Mouse (Mus musculus) kidney, adult 2 months (tissue): Measurements from ENCODE around the gene Gpr68. TPM values are rescaled to one million over a fixed set of nuclear protein-coding genes. Genes with fewer than 3 reads are reported as not detected.

Source experiments
- DNase-seq: peaks from one replicate; pipeline ENCODE4 v3.0.0; 2021
- H3K27ac ChIP-seq: fragments of 200-500 bp; 2 replicates; pipeline ENCODE4 v1.5.1; 2012; ENCODE audit warnings: low read depth, low read length, control low read depth, inconsistent platforms; ENCODE audit not compliant: insufficient read depth
- H3K27me3 ChIP-seq: fragments of 200-500 bp; replicated peaks from 2 replicates; pipeline ENCODE4 v1.6.1; 2012; ENCODE audit warnings: mild to moderate bottlenecking, moderate library complexity, low read length, inconsistent platforms; ENCODE audit not compliant: control insufficient read depth, insufficient read depth
- H3K36me3 ChIP-seq: fragments of 200-500 bp; 2 replicates; pipeline ENCODE4 v1.6.1; 2012; ENCODE audit warnings: mild to moderate bottlenecking, moderate library complexity, low read length, inconsistent platforms; ENCODE audit not compliant: control insufficient read depth, insufficient read depth
- H3K4me1 ChIP-seq: fragments of 200-500 bp; 2 replicates; pipeline ENCODE4 v1.6.1; 2011; ENCODE audit warnings: low read length; ENCODE audit not compliant: control insufficient read depth, insufficient read depth
- H3K4me3 ChIP-seq: fragments of 200-500 bp; 2 replicates; pipeline ENCODE4 v1.5.1; 2011; ENCODE audit warnings: mild to moderate bottlenecking, low read depth, low read length, control low read depth; ENCODE audit not compliant: insufficient read depth
- CTCF ChIP-seq: fragments of 200-500 bp; conservative IDR thresholded peaks from 2 replicates; pipeline ENCODE4 v1.5.1; 2011; ENCODE audit warnings: low read depth, mild to moderate bottlenecking, control low read depth, low read length, moderate library complexity, mixed read lengths; ENCODE audit not compliant: insufficient read depth, insufficient read length
- POLR2A ChIP-seq: fragments of 200-500 bp; IDR thresholded peaks from one replicate; pipeline ENCODE4 v1.6.1; 2011; ENCODE audit warnings: low read depth, low read length, control low read depth
- WGBS: fragments of 180-500 bp; shearing (Covaris S2); methylation state at CpG from one replicate; pipeline ENCODE4 v1.1.7; 2018; 5-methylcytosine and 5-hydroxymethylcytosine counted together
- polyA plus RNA-seq: library from polyadenylated mRNA; depleted of rRNA; stranded (reverse); fragments of >200 nt; gene quantifications from 2 replicates; pipeline ENCODE4 v1.2.3, GENCODE M21; 2012

The Gpr68 gene
- polyA plus RNA-seq, 1 experiment: 1.9 TPM

- Histone ChIP-seq H3K4me1 (no peaks in the 10 kb centered on the region), H3K4me3 (no peak overlapping the region), H3K27ac (no peak overlapping the region), H3K27me3 (no peaks in the 10 kb centered on the region), H3K36me3 (no peaks in the 10 kb centered on the region)
- 85% methylated on average over 6 of the region's 6 CpGs for WGBS
- no peak for DNase-seq
- no peak for TF ChIP-seq POLR2A
These were observed 40.0 kb upstream of the Gpr68 start for GRCm38 (mm10) chr12:100948021-100948420.

DNA sequence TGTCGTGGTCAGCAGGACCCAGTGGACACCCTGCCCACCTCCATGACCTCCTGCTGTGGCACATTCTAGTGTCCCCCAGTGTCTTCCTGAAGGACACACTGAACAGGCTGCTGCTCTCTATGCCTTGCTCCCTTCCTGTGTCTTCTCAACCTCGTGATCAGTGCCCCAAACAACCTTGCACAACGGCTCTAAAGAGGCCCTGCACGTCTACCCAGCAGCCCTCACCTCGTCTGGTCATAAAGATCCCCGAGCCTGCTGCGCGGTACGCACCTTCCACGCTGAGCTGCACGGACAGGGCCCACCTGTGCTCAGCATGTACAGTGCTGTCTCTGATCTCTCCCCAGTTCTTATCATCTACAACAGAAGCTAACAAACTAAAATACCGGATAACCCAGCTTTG, 38.0 kb upstream of the Gpr68 start:
- DNase-seq: no peak
- H3K4me3 ChIP-seq: no peak overlapping the region
- 83% methylated on average over 12 of the region's 12 CpGs for WGBS
- H3K4me1 ChIP-seq: no peaks in the 10 kb centered on the region
- no peak for TF ChIP-seq POLR2A
- no peak for TF ChIP-seq CTCF
- no peaks in the 10 kb centered on the region for H3K27me3 ChIP-seq
- no peak overlapping the region for H3K27ac ChIP-seq
- H3K36me3 ChIP-seq: no peaks in the 10 kb centered on the region

DNA sequence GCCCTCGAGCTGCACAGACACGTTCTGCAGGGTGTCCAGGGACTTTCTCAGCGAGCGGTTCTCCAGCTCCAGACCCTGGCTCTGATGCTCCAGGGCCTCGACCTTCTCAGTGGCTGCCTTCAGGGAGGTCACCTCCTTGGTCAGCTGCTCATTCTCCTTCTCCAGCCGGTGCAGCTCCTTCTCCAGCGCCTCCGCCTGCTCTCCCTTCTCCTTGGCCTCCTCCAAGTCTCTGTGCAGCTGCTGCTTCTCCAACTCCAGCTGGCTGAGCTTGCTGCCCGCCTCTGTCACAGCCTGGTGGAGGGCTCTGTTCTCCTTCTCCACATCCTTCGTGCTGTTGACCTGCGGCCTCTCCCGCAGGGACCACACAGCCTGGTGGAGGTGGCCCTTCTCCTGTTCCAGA, 37.5 kb upstream of the Gpr68 start:
- no peaks in the 10 kb centered on the region for H3K4me1 ChIP-seq
- no peaks in the 10 kb centered on the region for H3K27me3 ChIP-seq
- TF ChIP-seq CTCF (no peak), POLR2A (no peak)
- no peak overlapping the region for H3K27ac ChIP-seq
- DNase-seq: no peak
- H3K36me3 ChIP-seq: no peaks in the 10 kb centered on the region
- 70% methylated on average over 12 of the region's 12 CpGs for WGBS
- no peak overlapping the region for H3K4me3 ChIP-seq

DNA sequence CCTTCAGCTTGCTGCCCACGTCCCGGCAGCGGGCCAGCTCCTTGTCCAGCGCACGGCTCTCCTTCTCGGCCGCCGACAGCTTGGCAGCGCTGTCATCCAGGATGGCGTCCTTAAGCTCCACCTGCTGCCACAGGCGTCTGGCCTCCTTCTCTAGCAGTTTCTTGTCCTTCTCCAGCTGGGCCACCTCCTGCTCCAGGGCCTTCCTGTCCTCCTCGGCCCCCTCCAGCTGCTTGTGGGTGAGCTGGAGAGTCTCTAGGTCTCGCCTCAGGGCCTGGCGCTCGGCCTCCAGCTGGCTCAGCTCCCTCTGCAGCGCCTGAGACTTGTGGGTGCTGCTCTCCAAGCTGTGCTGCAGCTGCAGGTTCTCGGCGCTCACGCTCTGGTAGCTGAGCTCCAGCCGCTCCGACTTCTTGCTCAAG, 36.9 kb upstream of the Gpr68 start:
- Histone ChIP-seq H3K27me3 (no peaks in the 10 kb centered on the region), H3K4me3 (no peak overlapping the region), H3K36me3 (no peaks in the 10 kb centered on the region), H3K4me1 (no peaks in the 10 kb centered on the region), H3K27ac (no peak overlapping the region)
- DNase-seq: no peak
- TF ChIP-seq POLR2A: no peak
- TF ChIP-seq CTCF: no peak
- WGBS: 88% methylated on average over 21 of the region's 21 CpGs

- Histone ChIP-seq H3K4me3 (no peak overlapping the region), H3K27me3 (no peaks in the 10 kb centered on the region), H3K27ac (no peak overlapping the region), H3K36me3 (no peaks in the 10 kb centered on the region), H3K4me1 (no peaks in the 10 kb centered on the region)
- 88% methylated on average over 4 of the region's 4 CpGs for WGBS
- no peak for DNase-seq
- TF ChIP-seq CTCF (no peak), POLR2A (no peak)
These were observed 35.1 kb upstream of the Gpr68 start for GRCm38 (mm10) chr12:100943146-100943545.

DNA sequence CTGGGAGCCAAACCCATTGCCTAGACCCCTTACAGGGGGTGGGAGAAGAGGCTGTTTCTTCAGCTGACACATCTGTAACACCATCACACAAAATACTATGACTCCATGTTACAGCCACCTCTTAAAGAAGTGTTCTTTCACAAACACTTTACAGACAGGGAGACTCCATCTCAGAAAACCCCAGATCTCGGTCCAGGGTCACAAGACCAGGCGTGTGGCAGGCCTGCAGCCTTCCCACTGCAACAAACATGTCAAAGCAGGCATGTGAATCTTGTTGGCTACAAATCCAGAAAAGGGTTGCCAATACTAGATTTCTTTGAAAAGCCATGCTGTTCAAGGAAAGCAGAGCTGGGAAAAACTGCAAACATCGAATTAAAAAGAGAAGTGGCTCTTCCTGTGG, 33.4 kb upstream of the Gpr68 start:
- no peaks in the 10 kb centered on the region for H3K36me3 ChIP-seq
- H3K27me3 ChIP-seq: no peaks in the 10 kb centered on the region
- no peak overlapping the region for H3K27ac ChIP-seq
- H3K4me1 ChIP-seq: 0 out of 2 replicates have a peak, but pooled peaks cover 5% of the 10 kb centered on the region
- TF ChIP-seq POLR2A (no peak), CTCF (no peak)
- no peak for DNase-seq
- no peak overlapping the region for H3K4me3 ChIP-seq
- 84% methylated on average over 3 of the region's 3 CpGs for WGBS

GRCm38 (mm10) chr12:100937441-100938360, 29.7 kb upstream of the Gpr68 start:
- H3K36me3 ChIP-seq: no peaks in the 10 kb centered on the region
- no peak overlapping the region for H3K27ac ChIP-seq

More at GRCm38 (mm10) chr12:100937441-100938360, 29.7 kb upstream of the Gpr68 start:
- no peaks in the 10 kb centered on the region for H3K27me3 ChIP-seq
- peak; percentile 65 for DNase-seq
- no peak for TF ChIP-seq CTCF
- TF ChIP-seq POLR2A: no peak
- WGBS: 60% methylated on average over 21 of the region's 21 CpGs
- H3K4me1 ChIP-seq: peaks cover 9% of the 10 kb centered on the region; the same call in 1 of the 2 replicates
- no peak overlapping the region for H3K4me3 ChIP-seq
